In genomic region chr11:82857307-82857848, GRCm38 (mm10) we compare ENCODE assay signal across 20 mouse cellular contexts. TPM values are rescaled to one million over a fixed set of nuclear protein-coding genes. Genes with fewer than 3 reads are reported as not detected.
DNase-seq lines count a peak whose midpoint lies in the region; ATAC-seq lines count a peak whose summit lies in the region.
"Had no signal": no experiment of that assay in that cellular context is flagged by ENCODE, and none has a peak within 500 bp of the region (broad histone marks: within the 10 kb centered on the region; RNA-seq: fewer than 3 reads in every experiment).

No protein-coding gene starts in this region.

- in situ Hi-C loops in ES-E14 (cut with MboI; ENCODE audit: low sequenced_read_pairs in 2 of 2, unreplicated experiment in 2 of 2): no loop called here

- no peaks in the 10 kb centered on the region for H3K9me3 ChIP-seq in heart, embryonic 16.5 days (replicated peaks; ENCODE audit: control insufficient read depth, low read length)
- H3K9me3 ChIP-seq in limb, embryonic 12.5 days: no peaks in the 10 kb centered on the region
- no peaks in the 10 kb centered on the region for H3K9me3 ChIP-seq in limb, embryonic 10.5 days (replicated peaks)
- no peaks in the 10 kb centered on the region for H3K9me3 ChIP-seq in ES-E14 (ENCODE audit: control insufficient read depth, insufficient read depth, low read depth, low read length)
- H3K9me3 ChIP-seq in liver, embryonic 11.5 days (ENCODE audit: control insufficient read depth, low read length): no peaks in the 10 kb centered on the region
- H3K9me3 ChIP-seq: hindbrain, embryonic 12.5 days; stomach, embryonic 15.5 days had no signal

- no peak overlapping the region for H3K9ac ChIP-seq in heart, embryonic 16.5 days (ENCODE audit: low read length)
- no peak overlapping the region for H3K9ac ChIP-seq in limb, embryonic 12.5 days (replicated peaks)
- no peak overlapping the region for H3K9ac ChIP-seq in ES-E14 (ENCODE audit: insufficient read depth, low read depth, low read length, poor library complexity, severe bottlenecking)
- no peak overlapping the region for H3K9ac ChIP-seq in liver, embryonic 11.5 days (ENCODE audit: low read depth, low read length)
- H3K9ac ChIP-seq: hindbrain, embryonic 12.5 days; stomach, embryonic 15.5 days had no signal

- H3K4me3 ChIP-seq in heart, embryonic 16.5 days (ENCODE audit: low read length): no peak overlapping the region
- H3K4me3 ChIP-seq in limb, embryonic 12.5 days (replicated peaks): no peak overlapping the region
- H3K4me3 ChIP-seq in limb, embryonic 10.5 days: no peak overlapping the region
- H3K4me3 ChIP-seq in ES-E14 (ENCODE audit: insufficient read depth in 1 of 2, low read depth in 1 of 2, low read length in 2 of 2, poor library complexity in 1 of 2, severe bottlenecking in 1 of 2): no peak overlapping the region
- H3K4me3 ChIP-seq in liver, embryonic 11.5 days (ENCODE audit: low read depth, low read length): no peak overlapping the region
- H3K4me3 ChIP-seq: erythroblast, embryonic 14.5 days; hindbrain, embryonic 12.5 days; stomach, embryonic 15.5 days had no signal

- intact Hi-C loops in left cerebral cortex, postnatal 10 days (cut with DNase I): no loop called here

- peak overlapping the region; percentile 36; the same call in 1 of the 2 replicates for H3K27ac ChIP-seq in heart, embryonic 16.5 days (ENCODE audit: low read length)
- H3K27ac ChIP-seq in limb, embryonic 12.5 days: 0 out of 2 replicates have a peak overlapping the region, but pooled peaks have one; percentile 12
- H3K27ac ChIP-seq in limb, embryonic 10.5 days: no peak overlapping the region
- H3K27ac ChIP-seq in ES-E14 (ENCODE audit: insufficient read depth, low read depth, low read length, poor library complexity, severe bottlenecking): peak overlapping the region; percentile 34; the same call in 1 of the 2 replicates
- H3K27ac ChIP-seq in liver, embryonic 11.5 days (ENCODE audit: low read depth, low read length): peak overlapping the region; percentile 13; the same call in 1 of the 2 replicates
- H3K27ac ChIP-seq: hindbrain, embryonic 12.5 days; stomach, embryonic 15.5 days had no signal

- peaks cover 4% of the 10 kb centered on the region; the same call in 1 of the 2 replicates for H3K4me1 ChIP-seq in heart, embryonic 16.5 days (ENCODE audit: control insufficient read depth, insufficient read depth, low read length)
- peaks cover 9% of the 10 kb centered on the region; the same call in 1 of the 2 replicates for H3K4me1 ChIP-seq in limb, embryonic 12.5 days (replicated peaks)
- H3K4me1 ChIP-seq in limb, embryonic 10.5 days: 0 out of 2 replicates have a peak, but pooled peaks cover 7% of the 10 kb centered on the region
- H3K4me1 ChIP-seq in ES-E14 (ENCODE audit: control insufficient read depth in 2 of 2, insufficient read depth in 2 of 2, low read length in 2 of 2, poor library complexity in 1 of 2): peaks cover 5 to 11% of the 10 kb centered on the region in 2 experiments; a peak in 3 of 4 replicates
- peaks cover 52% of the 10 kb centered on the region for H3K4me1 ChIP-seq in liver, embryonic 11.5 days (replicated peaks; ENCODE audit: control insufficient read depth, insufficient read depth, low read length)

- H3K27me3 ChIP-seq in heart, embryonic 16.5 days (ENCODE audit: control insufficient read depth, insufficient read depth, low read length): no peaks in the 10 kb centered on the region
- no peaks in the 10 kb centered on the region for H3K27me3 ChIP-seq in limb, embryonic 12.5 days
- no peaks in the 10 kb centered on the region for H3K27me3 ChIP-seq in limb, embryonic 10.5 days (ENCODE audit: low read depth, poor library complexity, severe bottlenecking)
- no peaks in the 10 kb centered on the region for H3K27me3 ChIP-seq in liver, embryonic 11.5 days (replicated peaks; ENCODE audit: control insufficient read depth, insufficient read depth, low read length)
- H3K27me3 ChIP-seq: hindbrain, embryonic 12.5 days; Patski; stomach, embryonic 15.5 days had no signal

- H3K4me2 ChIP-seq in heart, embryonic 16.5 days (ENCODE audit: low read depth, low read length): no peak overlapping the region
- H3K4me2 ChIP-seq in limb, embryonic 12.5 days: no peak overlapping the region
- H3K4me2 ChIP-seq in liver, embryonic 11.5 days: no peak overlapping the region
- H3K4me2 ChIP-seq: hindbrain, embryonic 12.5 days; stomach, embryonic 15.5 days had no signal

- 71% methylated on average over 13 of the region's 13 CpGs for WGBS in heart, embryonic 16.5 days
- 83% methylated on average over 13 of the region's 13 CpGs for WGBS in limb, embryonic 12.5 days
- 87% methylated on average over 13 of the region's 13 CpGs for WGBS in limb, embryonic 10.5 days
- 79% methylated on average over 13 of the region's 13 CpGs for WGBS in liver, embryonic 11.5 days

- no peak for DNase-seq in heart, adult 8-10 months (ENCODE audit: low spot score)
- DNase-seq in limb, embryonic 10.5 days (ENCODE audit: low spot score): no peak
- DNase-seq in ES-E14 (ENCODE audit: low read depth, low spot score): no peak
- no peak for DNase-seq in liver, embryonic 11.5 days (ENCODE audit: low spot score)
- no peak for DNase-seq in adrenal gland, adult 8-10 months
- no peak for DNase-seq in left cerebral cortex, postnatal 10 days (ENCODE audit: extremely low spot score in 1 of 2, low spot score in 2 of 2)
- DNase-seq: cerebellum, postnatal 10 days; heart, adult 11 months; thymus, postnatal 14 days had no signal

- no peaks in the 10 kb centered on the region for H3K36me3 ChIP-seq in heart, embryonic 16.5 days (ENCODE audit: control insufficient read depth, insufficient read depth)
- peaks cover 4% of the 10 kb centered on the region; the same call in 1 of the 2 replicates for H3K36me3 ChIP-seq in limb, embryonic 12.5 days
- no peaks in the 10 kb centered on the region for H3K36me3 ChIP-seq in limb, embryonic 10.5 days
- H3K36me3 ChIP-seq in ES-E14 (ENCODE audit: control insufficient read depth, insufficient read depth, low read length, poor library complexity, severe bottlenecking): no peaks in the 10 kb centered on the region
- no peaks in the 10 kb centered on the region for H3K36me3 ChIP-seq in liver, embryonic 11.5 days (ENCODE audit: control insufficient read depth, insufficient read depth, low read length)
- H3K36me3 ChIP-seq: hindbrain, embryonic 12.5 days; stomach, embryonic 15.5 days had no signal

- ATAC-seq in heart, embryonic 16.5 days (replicated peaks; ENCODE audit: extremely low read depth, insufficient read depth, low FRiP score): no peak
- no peak for ATAC-seq in limb, embryonic 12.5 days (ENCODE audit: insufficient number of reproducible peaks, insufficient read depth, low FRiP score, low TSS enrichment, low read depth)
- ATAC-seq in liver, embryonic 11.5 days (replicated peaks; ENCODE audit: low FRiP score): no peak
- ATAC-seq: CD4-positive, CD25-positive, alpha-beta regulatory T cell, adult 4 months; intestine, embryonic 16.5 days; Patski had no signal

RNA-seq across cellular contexts. Expression of gene Rffl, which starts 13.6 kb away (rescaled TPM):
- polyA plus RNA-seq in heart, embryonic 16.5 days (2015; fragmentation: Nextera tagmentation; extraction: Ambion mirVana): 5.1 and 5.5 TPM in 2 replicates
- 1 to 10 TPM; 3.8 to 4.7 (median 4.7) TPM for total RNA-seq in heart, adult 8-10 months (2022)
- polyA plus RNA-seq in limb, embryonic 12.5 days (2016; fragmentation: Nextera tagmentation; extraction: Ambion mirVana): 18.8 and 19.5 TPM in 2 replicates
- polyA plus RNA-seq in limb, embryonic 10.5 days (2016; fragmentation: Nextera tagmentation; extraction: Ambion mirVana): 8.6 and 10.6 TPM in 2 replicates
- 6.5 and 9.0 TPM in 2 replicates for total RNA-seq in ES-E14 (2012; rRNA removed)
- polyA plus RNA-seq in liver, embryonic 11.5 days (2014; fragmentation: Nextera tagmentation; extraction: Ambion mirVana): 27.5 and 29.7 TPM in 2 replicates
- 10 to 100 TPM in 2 of 4 experiments, 1 to 10 TPM in 2; 9.0 to 12.4 (median 10.5) TPM for total RNA-seq in adrenal gland, adult 8-10 months (2022)
- total RNA-seq in left cerebral cortex, postnatal 10 days (2021): 1 to 10 TPM; 3.5 to 4.1 TPM

RNA-seq across cellular contexts. Expression of gene Rad51d, which starts 33.0 kb away (rescaled TPM):
- polyA plus RNA-seq in heart, embryonic 16.5 days (2015; fragmentation: Nextera tagmentation; extraction: Ambion mirVana): 13.8 and 14.4 TPM in 2 replicates
- total RNA-seq in heart, adult 8-10 months (2022): 10 to 100 TPM in 2 of 4 experiments, 1 to 10 TPM in 2; 7.8 to 10.9 (median 9.9) TPM
- polyA plus RNA-seq in limb, embryonic 12.5 days (2016; fragmentation: Nextera tagmentation; extraction: Ambion mirVana): 10.3 and 11.8 TPM in 2 replicates
- polyA plus RNA-seq in limb, embryonic 10.5 days (2016; fragmentation: Nextera tagmentation; extraction: Ambion mirVana): 12.8 and 13.7 TPM in 2 replicates
- total RNA-seq in ES-E14 (2012; rRNA removed): 8.2 and 9.1 TPM in 2 replicates
- polyA plus RNA-seq in liver, embryonic 11.5 days (2014; fragmentation: Nextera tagmentation; extraction: Ambion mirVana): 14.4 and 14.8 TPM in 2 replicates
- 10 to 100 TPM; 13.4 to 20.9 (median 18.1) TPM for total RNA-seq in adrenal gland, adult 8-10 months (2022)
- total RNA-seq in left cerebral cortex, postnatal 10 days (2021): 10 to 100 TPM; 11.1 to 11.3 TPM

RNA-seq across cellular contexts. Expression of gene Fndc8, which starts 34.5 kb away (rescaled TPM):
- polyA plus RNA-seq in heart, embryonic 16.5 days (2015; fragmentation: Nextera tagmentation; extraction: Ambion mirVana): 0.12 and 0.20 TPM in 2 replicates
- total RNA-seq in heart, adult 8-10 months (2022): not detected
- polyA plus RNA-seq in limb, embryonic 12.5 days (2016; fragmentation: Nextera tagmentation; extraction: Ambion mirVana): 0.32 and 0.49 TPM in 2 replicates
- 0.18 and 0.35 TPM in 2 replicates for polyA plus RNA-seq in limb, embryonic 10.5 days (2016; fragmentation: Nextera tagmentation; extraction: Ambion mirVana)
- 0.16 TPM in 1 of 2 replicates, not detected in the other for total RNA-seq in ES-E14 (2012; rRNA removed)
- polyA plus RNA-seq in liver, embryonic 11.5 days (2014; fragmentation: Nextera tagmentation; extraction: Ambion mirVana): 0.13 and 0.15 TPM in 2 replicates
- under 1 TPM in 3 of 4 experiments, not detected in 1; 0.14 to 0.43 (median 0.35) TPM for total RNA-seq in adrenal gland, adult 8-10 months (2022)
- total RNA-seq in left cerebral cortex, postnatal 10 days (2021): not detected
- total RNA-seq: left cerebral cortex, adult 18-20 months; megakaryocyte, adult 5-6 weeks; monocyte, adult 5-6 weeks had no signal

RNA-seq across cellular contexts. Expression of gene Nle1, which starts 50.8 kb away (rescaled TPM):
- 22.2 TPM in 2 replicates for polyA plus RNA-seq in heart, embryonic 16.5 days (2015; fragmentation: Nextera tagmentation; extraction: Ambion mirVana)
- total RNA-seq in heart, adult 8-10 months (2022): 10 to 100 TPM in 2 of 4 experiments, 1 to 10 TPM in 2; 7.0 to 13.0 (median 9.7) TPM
- 39.9 and 46.3 TPM in 2 replicates for polyA plus RNA-seq in limb, embryonic 12.5 days (2016; fragmentation: Nextera tagmentation; extraction: Ambion mirVana)
- 54.6 and 55.3 TPM in 2 replicates for polyA plus RNA-seq in limb, embryonic 10.5 days (2016; fragmentation: Nextera tagmentation; extraction: Ambion mirVana)
- 61.5 and 97.9 TPM in 2 replicates for total RNA-seq in ES-E14 (2012; rRNA removed)
- polyA plus RNA-seq in liver, embryonic 11.5 days (2014; fragmentation: Nextera tagmentation; extraction: Ambion mirVana): 43.4 and 44.9 TPM in 2 replicates
- total RNA-seq in adrenal gland, adult 8-10 months (2022): 10 to 100 TPM; 21.8 to 32.6 (median 26.9) TPM
- 10 to 100 TPM; 37.1 to 41.2 TPM for total RNA-seq in left cerebral cortex, postnatal 10 days (2021)

RNA-seq across cellular contexts. Expression of gene Unc45b, which starts 53.0 kb away (rescaled TPM):
- polyA plus RNA-seq in heart, embryonic 16.5 days (2015; fragmentation: Nextera tagmentation; extraction: Ambion mirVana): 188 and 201 TPM in 2 replicates
- total RNA-seq in heart, adult 8-10 months (2022): 100 to 1,000 TPM; 170 to 223 (median 177) TPM
- polyA plus RNA-seq in limb, embryonic 12.5 days (2016; fragmentation: Nextera tagmentation; extraction: Ambion mirVana): 11.5 and 12.4 TPM in 2 replicates
- 0.73 and 1.4 TPM in 2 replicates for polyA plus RNA-seq in limb, embryonic 10.5 days (2016; fragmentation: Nextera tagmentation; extraction: Ambion mirVana)
- 2.3 and 3.6 TPM in 2 replicates for total RNA-seq in ES-E14 (2012; rRNA removed)
- 1.8 and 4.5 TPM in 2 replicates for polyA plus RNA-seq in liver, embryonic 11.5 days (2014; fragmentation: Nextera tagmentation; extraction: Ambion mirVana)
- 1 to 10 TPM; 6.1 to 9.6 (median 7.4) TPM for total RNA-seq in adrenal gland, adult 8-10 months (2022)
- 1 to 10 TPM; 3.3 to 5.1 TPM for total RNA-seq in left cerebral cortex, postnatal 10 days (2021)
- total RNA-seq: megakaryocyte, adult 5-6 weeks; monocyte, adult 5-6 weeks had no signal
- polyA plus RNA-seq: erythroblast, embryonic 14.5 days; Patski had no signal
